Mouse (Mus musculus): ENCODE data around the gene Fam76b. TPM values are rescaled to one million over a fixed set of nuclear protein-coding genes. Genes with fewer than 3 reads are reported as not detected.

Gene Fam76b
- total and polyA plus RNA-seq, 3 experiments: 27.9 to 43.8 (median 39.2) TPM

DNA sequence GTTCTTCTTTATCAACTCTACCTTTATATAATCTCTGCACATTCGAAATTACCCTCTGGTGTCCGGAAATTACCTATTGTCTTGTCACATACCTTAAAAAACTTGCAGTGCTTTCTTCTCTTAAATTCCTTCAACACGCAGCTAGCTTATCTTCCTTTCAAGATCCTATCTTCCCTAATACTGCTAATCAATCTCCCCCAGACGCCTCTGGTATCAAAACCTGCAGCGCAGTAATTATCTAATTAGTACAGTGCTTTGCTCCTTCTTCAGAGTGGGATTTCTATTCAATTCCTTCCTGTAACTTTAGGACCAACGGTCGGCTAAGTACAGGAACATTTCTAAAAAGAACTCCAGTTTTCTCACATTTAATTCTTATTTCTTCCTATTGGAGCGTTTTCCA, 1.6 kb upstream of the Fam76b start:
- H3K27me3 ChIP-seq (ENCODE audit: control insufficient read depth in 1 of 2, insufficient read depth in 2 of 2, low read length in 2 of 2): no peaks in the 10 kb centered on the region
- peak; percentile 68 for DNase-seq (ENCODE audit: low read depth, low spot score)
- TF ChIP-seq CHD2 (IDR thresholded peaks at IDR 0.05; ENCODE audit: low read length) (no peak), TAL1 (IDR thresholded peaks at IDR 0.05; ENCODE audit: low read length) (peak; percentile 85)

DNA sequence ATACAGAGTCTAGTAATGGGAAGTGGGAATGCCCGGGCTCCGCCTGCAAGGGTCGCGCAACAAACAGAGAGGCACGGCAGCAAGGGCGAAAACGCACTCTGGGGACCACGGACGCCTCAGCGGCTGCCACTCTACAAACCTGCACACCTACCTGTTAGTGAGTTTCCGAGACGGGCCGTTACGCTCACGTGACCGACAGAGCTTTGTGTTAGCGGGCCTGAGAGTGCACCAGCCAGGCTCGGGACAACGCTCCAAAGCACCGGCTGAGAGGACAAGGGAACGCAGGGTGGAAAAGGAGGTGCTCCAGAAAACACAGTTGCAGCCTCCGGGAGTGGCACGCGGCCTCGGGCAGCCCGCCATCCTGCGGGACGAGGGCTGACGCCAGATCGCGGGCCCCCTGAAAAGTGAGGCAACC, 1.1 kb upstream of the Fam76b start:
- H3K9me3 ChIP-seq (replicated peaks; ENCODE audit: insufficient read depth, low read length): no peaks in the 10 kb centered on the region
- H3K9ac ChIP-seq (ENCODE audit: control insufficient read depth, low read depth, low read length, poor library complexity, severe bottlenecking): peak overlapping the region; percentile 84
- H3K4me3 ChIP-seq (ENCODE audit: control insufficient read depth in 1 of 2, insufficient read depth in 1 of 2, low read depth in 2 of 2, low read length in 2 of 2): peak overlapping the region; percentile 83 to 93
- peak overlapping the region; percentile 83 for H3K27ac ChIP-seq (ENCODE audit: control insufficient read depth, low read depth, low read length)
- H3K4me1 ChIP-seq (ENCODE audit: control insufficient read depth in 1 of 2, insufficient read depth in 2 of 2, low read length in 2 of 2): peaks cover 16 to 18% of the 10 kb centered on the region in 2 experiments
- H3K79me2 ChIP-seq (ENCODE audit: control insufficient read depth, insufficient read depth, low read length, poor library complexity): peaks cover 54% of the 10 kb centered on the region
- no peaks in the 10 kb centered on the region for H3K27me3 ChIP-seq (ENCODE audit: control insufficient read depth in 1 of 2, insufficient read depth in 2 of 2, low read length in 2 of 2)
- H3K36me3 ChIP-seq (ENCODE audit: control insufficient read depth in 1 of 2, insufficient read depth in 2 of 2, low read length in 2 of 2): peaks cover 41 to 42% of the 10 kb centered on the region in 2 experiments
- TF ChIP-seq USF1 (IDR thresholded peaks at IDR 0.05; ENCODE audit: low read depth, low read length) (no peak), NELFE (IDR thresholded peaks at IDR 0.05; ENCODE audit: low read depth, low read length) (no peak), MYB (IDR thresholded peaks at IDR 0.05; ENCODE audit: low read depth, low read length) (no peak), MAZ (IDR thresholded peaks at IDR 0.05; ENCODE audit: low read depth, low read length) (no peak), POLR2AphosphoS2 (IDR thresholded peaks at IDR 0.05; ENCODE audit: low read length) (no peak), BHLHE40 (IDR thresholded peaks at IDR 0.05; ENCODE audit: borderline replicate concordance, low read depth, low read length) (no peak), POLR2A (IDR thresholded peaks at IDR 0.05; ENCODE audit: control insufficient read depth in 1 of 2, insufficient read depth in 1 of 2, low read depth in 1 of 2, low read length in 2 of 2, poor library complexity in 1 of 2) (no peak)
- peak; percentile 88 for DNase-seq (ENCODE audit: low read depth, low spot score)

More for the DNA sequence above, 1.6 kb upstream of the Fam76b start:
- peak overlapping the region; percentile 84 for H3K9ac ChIP-seq (ENCODE audit: control insufficient read depth, low read depth, low read length, poor library complexity, severe bottlenecking)
- peaks cover 38 to 42% of the 10 kb centered on the region in 2 experiments for H3K36me3 ChIP-seq (ENCODE audit: control insufficient read depth in 1 of 2, insufficient read depth in 2 of 2, low read length in 2 of 2)
- peaks cover 16 to 18% of the 10 kb centered on the region in 2 experiments for H3K4me1 ChIP-seq (ENCODE audit: control insufficient read depth in 1 of 2, insufficient read depth in 2 of 2, low read length in 2 of 2)
- no peaks in the 10 kb centered on the region for H3K9me3 ChIP-seq (replicated peaks; ENCODE audit: insufficient read depth, low read length)
- peaks cover 51% of the 10 kb centered on the region for H3K79me2 ChIP-seq (ENCODE audit: control insufficient read depth, insufficient read depth, low read length, poor library complexity)
- peak overlapping the region; percentile 83 for H3K27ac ChIP-seq (ENCODE audit: control insufficient read depth, low read depth, low read length)
- H3K4me3 ChIP-seq (ENCODE audit: control insufficient read depth in 1 of 2, insufficient read depth in 1 of 2, low read depth in 2 of 2, low read length in 2 of 2): peak overlapping the region; percentile 83 to 93

DNA sequence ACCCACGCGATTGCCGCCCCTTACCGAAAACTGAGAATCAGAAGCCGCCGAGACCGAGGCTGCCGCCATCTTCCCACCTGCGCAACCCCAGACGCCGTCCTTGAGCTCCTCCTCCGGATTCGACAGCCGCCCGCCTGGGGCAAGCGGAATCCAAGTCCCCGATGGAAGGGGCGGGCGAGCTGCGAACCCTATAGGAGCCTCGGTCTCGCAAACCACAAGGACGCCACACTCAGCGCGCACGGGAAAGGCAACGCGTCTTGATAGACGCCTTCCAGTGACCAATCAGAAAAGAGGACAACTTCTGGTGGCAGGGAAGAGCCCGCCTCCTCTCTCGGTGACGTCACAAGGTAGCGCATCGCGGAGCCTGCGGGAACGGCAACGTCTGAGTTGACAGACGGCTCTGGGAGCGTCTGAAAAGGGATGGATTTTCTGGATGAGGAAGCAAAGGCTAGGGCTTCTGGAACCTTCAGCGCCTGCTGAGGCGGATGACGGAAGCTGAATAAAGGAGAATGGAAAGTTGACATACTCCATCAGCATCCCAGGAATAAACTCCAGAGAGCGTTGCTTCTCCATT, 597 bp upstream of the Fam76b start, which contains the start of gene Cep57:
Cep57 (minus strand) TSS at position 276 of the 574 bp plus-strand sequence.
- peak within 1 kb of the TSS; percentile 84 for H3K9ac ChIP-seq (ENCODE audit: control insufficient read depth, low read depth, low read length, poor library complexity, severe bottlenecking)
- peaks cover 43 to 45% of the 10 kb centered on the region in 2 experiments for H3K36me3 ChIP-seq (ENCODE audit: control insufficient read depth in 1 of 2, insufficient read depth in 2 of 2, low read length in 2 of 2)
- peaks cover 16 to 18% of the 10 kb centered on the region in 2 experiments for H3K4me1 ChIP-seq (ENCODE audit: control insufficient read depth in 1 of 2, insufficient read depth in 2 of 2, low read length in 2 of 2)
- H3K79me2 ChIP-seq (ENCODE audit: control insufficient read depth, insufficient read depth, low read length, poor library complexity): peaks cover 56% of the 10 kb centered on the region
- H3K4me3 ChIP-seq (ENCODE audit: control insufficient read depth in 1 of 2, insufficient read depth in 1 of 2, low read depth in 2 of 2, low read length in 2 of 2): peak within 1 kb of the TSS; percentile 83 to 93
- H3K27me3 ChIP-seq (ENCODE audit: control insufficient read depth in 1 of 2, insufficient read depth in 2 of 2, low read length in 2 of 2): no peaks in the 10 kb centered on the region
- DNase-seq (ENCODE audit: low read depth, low spot score): peak; percentile 100
- no peaks in the 10 kb centered on the region for H3K9me3 ChIP-seq (replicated peaks; ENCODE audit: insufficient read depth, low read length)
- TF ChIP-seq UBTF (IDR thresholded peaks at IDR 0.05; ENCODE audit: borderline replicate concordance, insufficient read depth, low read depth, low read length) (peak; percentile 99), RAD21 (IDR thresholded peaks at IDR 0.05; ENCODE audit: low read depth, low read length) (no peak), CTCF (IDR thresholded peaks at IDR 0.05 in 2 of 3, conservative IDR thresholded peaks at IDR 0.05 in 1 of 3; ENCODE audit: control insufficient read depth in 1 of 3, insufficient read depth in 1 of 3, low read depth in 2 of 3, low read length in 3 of 3, poor library complexity in 1 of 3, severe bottlenecking in 1 of 3) (0 out of 6 replicates have a peak, but pooled peaks of 1 of the 3 experiments have one; percentile 5), ETS1 (IDR thresholded peaks at IDR 0.05; ENCODE audit: low read depth, low read length) (no peak), RCOR1 (IDR thresholded peaks at IDR 0.05; ENCODE audit: low read depth, low read length) (no peak), SMC3 (IDR thresholded peaks at IDR 0.05; ENCODE audit: low read depth, low read length) (no peak), TBP (IDR thresholded peaks at IDR 0.05; ENCODE audit: low read depth, low read length) (peak; percentile 94), E2F4 (IDR thresholded peaks at IDR 0.05; ENCODE audit: borderline replicate concordance, low read depth, low read length) (no peak), POLR2AphosphoS5 (IDR thresholded peaks at IDR 0.05; ENCODE audit: borderline replicate concordance, low read depth, low read length) (0 out of 2 replicates have a peak, but pooled peaks have one; percentile 48), GATA1 (IDR thresholded peaks at IDR 0.05; ENCODE audit: low read depth, low read length) (no peak), POLR2A (IDR thresholded peaks at IDR 0.05; ENCODE audit: control insufficient read depth in 1 of 2, insufficient read depth in 1 of 2, low read depth in 1 of 2, low read length in 2 of 2, poor library complexity in 1 of 2) (peak; percentile 96 to 98)
- peak within 1 kb of the TSS; percentile 88 for H3K27ac ChIP-seq (ENCODE audit: control insufficient read depth, low read depth, low read length)

All from MEL (cell line).